Mouse (Mus musculus) brain, embryonic 14.5 days (tissue): ENCODE results near the gene Flad1.

Source experiments
- CTCF ChIP-seq: fragments of 200-500 bp; IDR thresholded peaks from 2 replicates; pipeline ENCODE4 v1.5.1; 2012; ENCODE audit warnings: inconsistent platforms, mild to moderate bottlenecking, moderate library complexity, borderline replicate concordance; ENCODE audit not compliant: insufficient read depth, insufficient read length; ENCODE audit errors: extremely low read depth
- POLR2A ChIP-seq: fragments of 200-500 bp; IDR thresholded peaks from 2 replicates; pipeline ENCODE4 v1.6.1; 2012; ENCODE audit warnings: mild to moderate bottlenecking, inconsistent platforms, borderline replicate concordance; ENCODE audit not compliant: poor library complexity, insufficient read depth, insufficient read length, severe bottlenecking; ENCODE audit errors: extremely low read depth

GRCm38 (mm10) chr3:89401329-89401728, 10.3 kb downstream of the Flad1 start:
- TF ChIP-seq POLR2A (no peak), CTCF (no peak)
